Mouse (Mus musculus) liver, adult 10 weeks (tissue): Measurements from ENCODE around the gene Tmem273. TPM values are rescaled to one million over a fixed set of nuclear protein-coding genes. Genes with fewer than 3 reads are reported as not detected.

Experiments used
- polyA plus RNA-seq: library from polyadenylated mRNA; stranded (reverse); fragments of 350-450 nt; fragmentation: Illumina TruSeq; extraction: RNeasy Lipid Tissue Mini Kit (QIAGEN cat#74804); gene quantifications from one replicate; pipeline ENCODE4 v1.2.3, GENCODE M21; 2014; ENCODE audit warnings: low read depth, low replicate concordance

Gene Tmem273
- 0.69 TPM for polyA plus RNA-seq

GRCm38 (mm10) chr14:32785556-32786130, at the start of gene Tmem273:
Tmem273 (plus strand) TSS chr14:32785963.

GRCm38 (mm10) chr14:32833847-32834246, 48.1 kb downstream of the Tmem273 start, which contains the start of gene Fam170b:
Fam170b (plus strand) TSS chr14:32833962.

GRCm38 (mm10) chr14:32856681-32857328, 71.0 kb downstream of the Tmem273 start, which contains the start of gene Vstm4:
Vstm4 (plus strand) TSS chr14:32856756.

Other genes with a start within 250 kb of the Tmem273 start
- gene Prrxl1, start 186.6 kb upstream of the Tmem273 start, polyA plus RNA-seq: not detected
- not detected for gene 3425401B19Rik, start 100.7 kb upstream of the Tmem273 start, polyA plus RNA-seq
- gene Fam170b, start 48.0 kb downstream of the Tmem273 start, polyA plus RNA-seq: not detected
- 1.0 TPM for gene Vstm4, start 70.8 kb downstream of the Tmem273 start, polyA plus RNA-seq
- 0.42 TPM for gene Lrrc18, start 205.4 kb downstream of the Tmem273 start, polyA plus RNA-seq